Mouse (Mus musculus): ENCODE data around the gene Ncan. TPM values are rescaled to one million over a fixed set of nuclear protein-coding genes. Genes with fewer than 3 reads are reported as not detected.

The Ncan gene
- polyA plus RNA-seq, 1 experiment from 2014 or later, result 0.34 TPM

- H3K36me3 ChIP-seq (ENCODE audit: control insufficient read depth, insufficient read depth, low read length), result no peaks in the 10 kb centered on the region
- no peak overlapping the region for H3K9ac ChIP-seq (ENCODE audit: low read length)
- H3K9me3 ChIP-seq (ENCODE audit: control insufficient read depth, low read length), result no peaks in the 10 kb centered on the region
- no peak for ATAC-seq (ENCODE audit: insufficient number of reproducible peaks, insufficient read depth, low FRiP score, low read depth)
- 52% methylated on average over 9 of the region's 9 CpGs for WGBS
- no peak overlapping the region for H3K4me2 ChIP-seq (ENCODE audit: low read length)
- no peak overlapping the region for H3K27ac ChIP-seq (replicated peaks in 1 of 2; ENCODE audit: control insufficient read depth in 1 of 2, insufficient read depth in 1 of 2, low read depth in 2 of 2, low read length in 2 of 2)
- no peak overlapping the region for H3K4me3 ChIP-seq (ENCODE audit: control insufficient read depth in 1 of 2, insufficient read depth in 1 of 2, low read depth in 1 of 2, low read length in 2 of 2)
- H3K4me1 ChIP-seq (ENCODE audit: control insufficient read depth in 2 of 2, insufficient read depth in 2 of 2, low read length in 2 of 2), result peaks cover 0 to 2% of the 10 kb centered on the region in 2 experiments; a peak in 2 of 4 replicates
- peaks cover 88% of the 10 kb centered on the region for H3K27me3 ChIP-seq (ENCODE audit: control insufficient read depth, insufficient read depth, low read length)
These were observed 31.2 kb downstream of the Ncan start for GRCm38 (mm10) chr8:70089296-70089960.

GRCm38 (mm10) chr8:70087836-70088650, 32.6 kb downstream of the Ncan start:
- H3K9ac ChIP-seq (ENCODE audit: low read length), result peak overlapping the region; percentile 12; the same call in 1 of the 2 replicates
- 4% methylated on average over 56 of the region's 56 CpGs for WGBS

GRCm38 (mm10) chr8:70087237-70087636, 33.4 kb downstream of the Ncan start:
- Histone ChIP-seq H3K4me2 (ENCODE audit: low read length) (no peak overlapping the region), H3K4me3 (ENCODE audit: control insufficient read depth in 1 of 2, insufficient read depth in 1 of 2, low read depth in 1 of 2, low read length in 2 of 2) (no peak overlapping the region), H3K9me3 (ENCODE audit: control insufficient read depth, low read length) (no peaks in the 10 kb centered on the region), H3K4me1 (ENCODE audit: control insufficient read depth in 2 of 2, insufficient read depth in 2 of 2, low read length in 2 of 2) (peaks cover 3 to 17% of the 10 kb centered on the region in 2 experiments; a peak in 3 of 4 replicates), H3K9ac (ENCODE audit: low read length) (no peak overlapping the region), H3K27me3 (ENCODE audit: control insufficient read depth, insufficient read depth, low read length) (peaks cover 95% of the 10 kb centered on the region), H3K36me3 (ENCODE audit: control insufficient read depth, insufficient read depth, low read length) (no peaks in the 10 kb centered on the region), H3K27ac (replicated peaks in 1 of 2; ENCODE audit: control insufficient read depth in 1 of 2, insufficient read depth in 1 of 2, low read depth in 2 of 2, low read length in 2 of 2) (no peak overlapping the region)
- WGBS, result 5% methylated on average over 7 of the region's 7 CpGs
- ATAC-seq (ENCODE audit: insufficient number of reproducible peaks, insufficient read depth, low FRiP score, low read depth), result no peak

More at GRCm38 (mm10) chr8:70087836-70088650, 32.6 kb downstream of the Ncan start:
- H3K4me1 ChIP-seq (ENCODE audit: control insufficient read depth in 2 of 2, insufficient read depth in 2 of 2, low read length in 2 of 2), result peaks cover 3 to 16% of the 10 kb centered on the region in 2 experiments; a peak in 3 of 4 replicates
- ATAC-seq (ENCODE audit: insufficient number of reproducible peaks, insufficient read depth, low FRiP score, low read depth), result 0 out of 2 replicates have a peak, but pooled peaks have one; percentile 24
- H3K27me3 ChIP-seq (ENCODE audit: control insufficient read depth, insufficient read depth, low read length), result peaks cover 89% of the 10 kb centered on the region
- H3K9me3 ChIP-seq (ENCODE audit: control insufficient read depth, low read length), result no peaks in the 10 kb centered on the region
- H3K4me3 ChIP-seq (ENCODE audit: control insufficient read depth in 1 of 2, insufficient read depth in 1 of 2, low read depth in 1 of 2, low read length in 2 of 2), result peak overlapping the region; percentile 36 to 37
- peak overlapping the region; percentile 66 for H3K4me2 ChIP-seq (ENCODE audit: low read length)
- H3K36me3 ChIP-seq (ENCODE audit: control insufficient read depth, insufficient read depth, low read length), result no peaks in the 10 kb centered on the region
- H3K27ac ChIP-seq (replicated peaks in 1 of 2; ENCODE audit: control insufficient read depth in 1 of 2, insufficient read depth in 1 of 2, low read depth in 2 of 2, low read length in 2 of 2), result no peak overlapping the region

GRCm38 (mm10) chr8:70086151-70086550, 34.5 kb downstream of the Ncan start:
- ATAC-seq (ENCODE audit: insufficient number of reproducible peaks, insufficient read depth, low FRiP score, low read depth), result no peak
- H3K27me3 ChIP-seq (ENCODE audit: control insufficient read depth, insufficient read depth, low read length), result peaks cover 92% of the 10 kb centered on the region

GRCm38 (mm10) chr8:70084191-70085065, 36.2 kb downstream of the Ncan start:
- Histone ChIP-seq H3K4me3 (ENCODE audit: control insufficient read depth in 1 of 2, insufficient read depth in 1 of 2, low read depth in 1 of 2, low read length in 2 of 2) (peak overlapping the region; percentile 44 to 50), H3K36me3 (ENCODE audit: control insufficient read depth, insufficient read depth, low read length) (no peaks in the 10 kb centered on the region), H3K4me2 (ENCODE audit: low read length) (peak overlapping the region; percentile 86), H3K9ac (ENCODE audit: low read length) (peak overlapping the region; percentile 49), H3K4me1 (ENCODE audit: control insufficient read depth in 2 of 2, insufficient read depth in 2 of 2, low read length in 2 of 2) (peaks cover 6 to 18% of the 10 kb centered on the region in 2 experiments; a peak in 3 of 4 replicates), H3K27me3 (ENCODE audit: control insufficient read depth, insufficient read depth, low read length) (peaks cover 75% of the 10 kb centered on the region), H3K9me3 (ENCODE audit: control insufficient read depth, low read length) (no peaks in the 10 kb centered on the region), H3K27ac (replicated peaks in 1 of 2; ENCODE audit: control insufficient read depth in 1 of 2, insufficient read depth in 1 of 2, low read depth in 2 of 2, low read length in 2 of 2) (no peak overlapping the region)
- 2% methylated on average over 70 of the region's 71 CpGs for WGBS
- ATAC-seq (ENCODE audit: insufficient number of reproducible peaks, insufficient read depth, low FRiP score, low read depth), result no peak

More at GRCm38 (mm10) chr8:70086151-70086550, 34.5 kb downstream of the Ncan start:
- Histone ChIP-seq H3K4me1 (ENCODE audit: control insufficient read depth in 2 of 2, insufficient read depth in 2 of 2, low read length in 2 of 2) (peaks cover 3 to 17% of the 10 kb centered on the region in 2 experiments; a peak in 3 of 4 replicates), H3K36me3 (ENCODE audit: control insufficient read depth, insufficient read depth, low read length) (no peaks in the 10 kb centered on the region), H3K4me3 (ENCODE audit: control insufficient read depth in 1 of 2, insufficient read depth in 1 of 2, low read depth in 1 of 2, low read length in 2 of 2) (no peak overlapping the region), H3K27ac (replicated peaks in 1 of 2; ENCODE audit: control insufficient read depth in 1 of 2, insufficient read depth in 1 of 2, low read depth in 2 of 2, low read length in 2 of 2) (no peak overlapping the region), H3K9me3 (ENCODE audit: control insufficient read depth, low read length) (no peaks in the 10 kb centered on the region), H3K4me2 (ENCODE audit: low read length) (no peak overlapping the region), H3K9ac (ENCODE audit: low read length) (no peak overlapping the region)
- 40% methylated on average over 1 of the region's 1 CpGs for WGBS

- H3K4me2 ChIP-seq (ENCODE audit: low read length), result peak within 1 kb of the TSS; percentile 86
- H3K27me3 ChIP-seq (ENCODE audit: control insufficient read depth, insufficient read depth, low read length), result peaks cover 63% of the 10 kb centered on the region
- H3K36me3 ChIP-seq (ENCODE audit: control insufficient read depth, insufficient read depth, low read length), result no peaks in the 10 kb centered on the region
- peaks cover 14 to 23% of the 10 kb centered on the region in 2 experiments for H3K4me1 ChIP-seq (ENCODE audit: control insufficient read depth in 2 of 2, insufficient read depth in 2 of 2, low read length in 2 of 2)
- peak within 1 kb of the TSS; percentile 49 for H3K9ac ChIP-seq (ENCODE audit: low read length)
- 2% methylated on average over 26 of the region's 26 CpGs for WGBS
- ATAC-seq (ENCODE audit: insufficient number of reproducible peaks, insufficient read depth, low FRiP score, low read depth), result no peak
- H3K9me3 ChIP-seq (ENCODE audit: control insufficient read depth, low read length), result no peaks in the 10 kb centered on the region
- H3K4me3 ChIP-seq (ENCODE audit: control insufficient read depth in 1 of 2, insufficient read depth in 1 of 2, low read depth in 1 of 2, low read length in 2 of 2), result peak within 1 kb of the TSS; percentile 44 to 50
- H3K27ac ChIP-seq (replicated peaks in 1 of 2; ENCODE audit: control insufficient read depth in 1 of 2, insufficient read depth in 1 of 2, low read depth in 2 of 2, low read length in 2 of 2), result no peak within 1 kb of the TSS
These were observed 37.4 kb downstream of the Ncan start, which contains the start of gene Hapln4 for GRCm38 (mm10) chr8:70083285-70083684. TSS of gene Hapln4 (plus strand) at chr8:70083457.

GRCm38 (mm10) chr8:70081976-70082375, 38.7 kb downstream of the Ncan start:
- Histone ChIP-seq H3K4me1 (ENCODE audit: control insufficient read depth in 2 of 2, insufficient read depth in 2 of 2, low read length in 2 of 2) (peaks cover 14 to 23% of the 10 kb centered on the region in 2 experiments), H3K27ac (replicated peaks in 1 of 2; ENCODE audit: control insufficient read depth in 1 of 2, insufficient read depth in 1 of 2, low read depth in 2 of 2, low read length in 2 of 2) (no peak overlapping the region), H3K4me3 (ENCODE audit: control insufficient read depth in 1 of 2, insufficient read depth in 1 of 2, low read depth in 1 of 2, low read length in 2 of 2) (no peak overlapping the region), H3K9me3 (ENCODE audit: control insufficient read depth, low read length) (no peaks in the 10 kb centered on the region), H3K36me3 (ENCODE audit: control insufficient read depth, insufficient read depth, low read length) (no peaks in the 10 kb centered on the region), H3K4me2 (ENCODE audit: low read length) (no peak overlapping the region), H3K9ac (ENCODE audit: low read length) (no peak overlapping the region), H3K27me3 (ENCODE audit: control insufficient read depth, insufficient read depth, low read length) (peaks cover 50% of the 10 kb centered on the region)
- 81% methylated on average over 2 of the region's 2 CpGs for WGBS
- no peak for ATAC-seq (ENCODE audit: insufficient number of reproducible peaks, insufficient read depth, low FRiP score, low read depth)
